Mouse (Mus musculus) erythroblast, embryonic 14.5 days (primary cell): ENCODE results near the gene Adgrl1.

Experiments
- GATA1 ChIP-seq: IDR thresholded peaks from 2 replicates; pipeline ENCODE4 v1.6.1; 2012; ENCODE audit warnings: low read length, inconsistent platforms, mixed read lengths
- TAL1 ChIP-seq: IDR thresholded peaks from 3 replicates; pipeline ENCODE4 v1.6.1; 2012; ENCODE audit warnings: low read length, inconsistent platforms, mixed read lengths

DNA sequence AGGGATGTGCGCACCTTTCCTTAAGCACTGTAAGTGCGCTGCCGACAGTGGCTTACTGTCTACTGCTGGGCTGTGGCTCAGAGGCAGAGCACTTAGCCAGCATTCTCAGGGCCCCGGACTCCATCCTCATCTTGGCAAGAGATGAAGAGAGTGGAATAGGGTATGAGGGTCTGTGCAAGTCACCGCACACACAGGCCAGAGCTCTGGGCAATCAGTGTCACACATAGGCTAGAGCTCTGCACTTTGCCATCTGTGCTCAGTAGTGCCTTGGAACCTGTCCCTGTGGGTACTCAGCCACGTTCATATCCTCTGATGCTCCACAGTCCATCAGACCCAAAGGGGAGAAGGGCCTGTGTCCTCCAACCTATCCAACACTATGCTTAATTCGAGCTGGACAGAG, 81.6 kb downstream of the Adgrl1 start:
- TF ChIP-seq GATA1 (no peak), TAL1 (no peak)
